Mouse (Mus musculus) adrenal gland, postnatal 14 days (tissue): ENCODE measurements at regions not wholly inside any gene's neighbourhood (a gene's known extent, or its start where the extent isn't known, plus 50 kb on each side); places are given as distances from the start of the nearest gene placed in this dataset.

Experiments
- DNase-seq: peaks from one replicate; pipeline ENCODE4 v3.0.0; 2021; ENCODE audit warnings: mixed read lengths

GRCm38 (mm10) chr4:150800774-150801173 is 52.9 kb upstream of the Errfi1 start:
- DNase-seq: no peak

GRCm38 (mm10) chr4:150799550-150800398 is 53.9 kb upstream of the Errfi1 start:
- peak; percentile 79 for DNase-seq

GRCm38 (mm10) chr4:150798783-150799530 is 54.8 kb upstream of the Errfi1 start:
- DNase-seq: peak; percentile 61

- no peak for DNase-seq
Measured at GRCm38 (mm10) chr4:150798281-150798680, 55.4 kb upstream of the Errfi1 start.

GRCm38 (mm10) chr4:150797057-150797456 is 56.7 kb upstream of the Errfi1 start:
- DNase-seq: no peak

- no peak for DNase-seq
Measured at GRCm38 (mm10) chr4:150794878-150795277, 58.8 kb upstream of the Errfi1 start.

- DNase-seq: no peak
Measured at GRCm38 (mm10) chr4:150794257-150794794, 59.4 kb upstream of the Errfi1 start.

GRCm38 (mm10) chr4:150793146-150793545 is 60.6 kb upstream of the Errfi1 start:
- DNase-seq: no peak

GRCm38 (mm10) chr4:150789166-150789565 is 64.6 kb upstream of the Errfi1 start:
- DNase-seq: no peak

- DNase-seq: peak; percentile 39
Measured at GRCm38 (mm10) chr4:150787113-150787512, 66.6 kb upstream of the Errfi1 start.

GRCm38 (mm10) chr4:150786651-150787050 is 67.1 kb upstream of the Errfi1 start:
- DNase-seq: no peak

- peak; percentile 47 for DNase-seq
Measured at GRCm38 (mm10) chr4:150784491-150785451, 68.9 kb upstream of the Errfi1 start.

- peak; percentile 59 for DNase-seq
Measured at GRCm38 (mm10) chr4:150781304-150781703, 72.4 kb upstream of the Errfi1 start.

- DNase-seq: no peak
Measured at GRCm38 (mm10) chr4:150779340-150779739, 74.4 kb upstream of the Errfi1 start.

- DNase-seq: peak; percentile 46
Measured at GRCm38 (mm10) chr4:150778683-150779082, 75.0 kb upstream of the Errfi1 start.

GRCm38 (mm10) chr4:150775695-150776521 is 77.8 kb upstream of the Errfi1 start:
- peak; percentile 71 for DNase-seq

- no peak for DNase-seq
Measured at GRCm38 (mm10) chr4:150775281-150775680, 78.4 kb upstream of the Errfi1 start.

GRCm38 (mm10) chr4:150774289-150774914 is 79.3 kb upstream of the Errfi1 start:
- DNase-seq: peak; percentile 37

- peak; percentile 40 for DNase-seq
Measured at GRCm38 (mm10) chr4:150771922-150772651, 81.6 kb upstream of the Errfi1 start.

GRCm38 (mm10) chr4:150771469-150771868 is 82.2 kb upstream of the Errfi1 start:
- DNase-seq: peak; percentile 58
